8 mouse cellular contexts compared by ENCODE assay signal in the genomic region with DNA sequence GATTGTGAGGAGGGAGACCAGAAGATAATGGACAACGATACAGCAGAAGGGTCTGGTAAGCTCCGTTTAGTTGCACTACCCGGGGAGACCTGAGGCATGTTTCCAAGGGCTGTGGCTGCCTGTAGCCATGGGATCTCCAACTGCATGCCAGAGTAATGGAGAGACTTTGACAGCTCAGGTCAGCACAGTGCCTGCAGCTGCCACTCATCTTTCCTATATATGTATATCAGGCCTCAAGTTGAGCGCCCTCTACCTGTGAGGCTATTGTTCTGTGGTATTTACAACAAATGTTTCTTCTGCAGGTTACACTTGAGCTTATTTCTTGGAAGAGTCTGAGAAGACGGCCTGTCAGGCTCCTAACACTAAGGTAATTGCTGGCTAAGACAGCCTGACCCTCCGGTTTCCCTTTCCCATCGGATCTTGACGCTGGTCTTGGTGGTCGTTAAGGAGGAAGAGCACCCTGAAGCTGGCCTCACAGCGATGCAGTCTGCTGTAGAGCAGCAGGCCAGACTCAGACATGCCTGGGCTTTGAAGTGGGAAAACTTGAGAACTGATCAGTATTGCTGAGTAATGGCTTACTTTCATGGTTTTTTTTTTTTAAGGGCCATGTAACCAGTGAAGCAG. TPM values are rescaled to one million over a fixed set of nuclear protein-coding genes. Genes with fewer than 3 reads are reported as not detected.
DNase-seq lines count a peak whose midpoint lies in the region; ATAC-seq and TF ChIP-seq lines count a peak whose summit lies in the region.

No protein-coding gene starts in this region.

- H3K4me3 ChIP-seq in heart, adult 2 months: peak overlapping the region; percentile 63
- H3K4me3 ChIP-seq in liver, embryonic 16.5 days (ENCODE audit: low read depth, low read length): peak overlapping the region; percentile 76

- peaks cover 11% of the 10 kb centered on the region for H3K36me3 ChIP-seq in heart, adult 2 months (ENCODE audit: control insufficient read depth, insufficient read depth, low read length)
- H3K36me3 ChIP-seq in liver, embryonic 16.5 days (ENCODE audit: control insufficient read depth, insufficient read depth): peaks cover 12% of the 10 kb centered on the region

- TF ChIP-seq POLR2A in heart, adult 2 months (IDR thresholded peaks at IDR 0.05; ENCODE audit: insufficient read depth, low read depth, low read length): 0 out of 2 replicates have a peak, but pooled peaks have one; percentile 10

- intact Hi-C loops in heart, adult 2 months (cut with DNase I): loop anchor here (2.0 kb wide), 1 partner anchor 43 kb away; the partner anchor contains the start of gene Rcc1

- peak; percentile 45 for DNase-seq in urinary bladder, postnatal 25 days (ENCODE audit: low spot score)
- no peak for DNase-seq in urinary bladder, postnatal 10 days (ENCODE audit: low spot score)
- peak; percentile 16 to 35 for DNase-seq in cerebellum, postnatal 36 days
- peak; percentile 35 to 40 for DNase-seq in heart, adult 2 months
- DNase-seq in kidney, adult 9 months: peak; percentile 78
- peak; percentile 39 for DNase-seq in neural tube, embryonic 10.5 days (ENCODE audit: extremely low spot score, low spot score)
- peak; percentile 58 to 62 for DNase-seq in thymus, postnatal 36 days

- no peaks in the 10 kb centered on the region for H3K27me3 ChIP-seq in heart, adult 2 months (ENCODE audit: control insufficient read depth, insufficient read depth, low read length)
- no peaks in the 10 kb centered on the region for H3K27me3 ChIP-seq in liver, embryonic 16.5 days (ENCODE audit: control insufficient read depth, insufficient read depth, low read depth, low read length)

- no peaks in the 10 kb centered on the region for H3K79me2 ChIP-seq in heart, adult 2 months (replicated peaks; ENCODE audit: control insufficient read depth, insufficient read depth, low read length)

- H3K4me1 ChIP-seq in heart, adult 2 months (ENCODE audit: control insufficient read depth, insufficient read depth, low read length): peaks cover 5% of the 10 kb centered on the region
- H3K4me1 ChIP-seq in liver, embryonic 16.5 days (ENCODE audit: control insufficient read depth, low read depth, low read length): peaks cover 21% of the 10 kb centered on the region

- H3K4me2 ChIP-seq in liver, embryonic 16.5 days (ENCODE audit: low read depth, low read length): peak overlapping the region; percentile 81

- ATAC-seq in liver, embryonic 16.5 days (ENCODE audit: low read depth): no peak; the same call in 1 of the 2 replicates

- WGBS in heart, adult 2 months: 25% methylated on average over 10 of the region's 10 CpGs
- WGBS in liver, embryonic 16.5 days (ENCODE audit: insufficient replicate concordance): 14% methylated on average over 10 of the region's 10 CpGs

- 0 out of 2 replicates have a peak, but pooled peaks have one; percentile 17 for TF ChIP-seq EP300 in heart, adult 2 months (IDR thresholded peaks at IDR 0.05; ENCODE audit: insufficient read depth, low read depth, low read length)

- no peak overlapping the region for H3K9ac ChIP-seq in heart, adult 2 months (ENCODE audit: low read depth, low read length)
- H3K9ac ChIP-seq in liver, embryonic 16.5 days (ENCODE audit: low read depth, low read length): peak overlapping the region; percentile 78

- no peaks in the 10 kb centered on the region for H3K9me3 ChIP-seq in liver, embryonic 16.5 days (replicated peaks; ENCODE audit: control insufficient read depth, low read length)

- H3K27ac ChIP-seq in heart, adult 2 months: no peak overlapping the region; the same call in 1 of the 2 replicates
- peak overlapping the region; percentile 81 for H3K27ac ChIP-seq in liver, embryonic 16.5 days (ENCODE audit: low read length)

- TF ChIP-seq CTCF in heart, adult 2 months (IDR thresholded peaks at IDR 0.05): peak; percentile 77

RNA-seq across cellular contexts. Expression of gene Rab42, which starts 6.8 kb away (rescaled TPM):
- 1 to 10 TPM in 1 of 2 experiments, under 1 TPM in 1; 0.73 to 1.1 TPM for total RNA-seq in heart, adult 2 months (2021)
- 3.8 and 4.2 TPM in 2 replicates for polyA plus RNA-seq in heart, adult 2 months (2012; rRNA removed)
- polyA plus RNA-seq in liver, embryonic 16.5 days (2015; fragmentation: Nextera tagmentation; extraction: Ambion mirVana): 0.41 and 0.61 TPM in 2 replicates

RNA-seq across cellular contexts. Expression of gene Trnau1ap, which starts 19.4 kb away (rescaled TPM):
- 10 to 100 TPM; 21.3 to 24.6 TPM for total RNA-seq in heart, adult 2 months (2021)
- polyA plus RNA-seq in heart, adult 2 months (2012; rRNA removed): 14.8 and 14.9 TPM in 2 replicates
- polyA plus RNA-seq in liver, embryonic 16.5 days (2015; fragmentation: Nextera tagmentation; extraction: Ambion mirVana): 26.9 and 27.3 TPM in 2 replicates

RNA-seq across cellular contexts. Expression of gene Taf12, which starts 35.8 kb away (rescaled TPM):
- 10 to 100 TPM; 29.8 to 34.6 TPM for total RNA-seq in heart, adult 2 months (2021)
- polyA plus RNA-seq in heart, adult 2 months (2012; rRNA removed): 16.1 and 25.1 TPM in 2 replicates
- 31.0 and 35.3 TPM in 2 replicates for polyA plus RNA-seq in liver, embryonic 16.5 days (2015; fragmentation: Nextera tagmentation; extraction: Ambion mirVana)

RNA-seq across cellular contexts. Expression of gene Rcc1, which starts 43.4 kb away (rescaled TPM):
- 1 to 10 TPM; 6.6 to 7.5 TPM for total RNA-seq in heart, adult 2 months (2021)
- polyA plus RNA-seq in heart, adult 2 months (2012; rRNA removed): 5.1 and 5.2 TPM in 2 replicates
- polyA plus RNA-seq in liver, embryonic 16.5 days (2015; fragmentation: Nextera tagmentation; extraction: Ambion mirVana): 41.3 and 44.2 TPM in 2 replicates

RNA-seq across cellular contexts. Expression of gene Gmeb1, which starts 48.6 kb away (rescaled TPM):
- total RNA-seq in heart, adult 2 months (2021): 10 to 100 TPM in 1 of 2 experiments, 1 to 10 TPM in 1; 8.5 to 10.0 TPM
- polyA plus RNA-seq in heart, adult 2 months (2012; rRNA removed): 7.7 and 9.5 TPM in 2 replicates
- 12.2 and 12.7 TPM in 2 replicates for polyA plus RNA-seq in liver, embryonic 16.5 days (2015; fragmentation: Nextera tagmentation; extraction: Ambion mirVana)
